Mouse (Mus musculus) lung, postnatal 14 days (tissue): ENCODE results near the gene Col5a1.

Experiments used
- DNase-seq: peaks from one replicate; pipeline ENCODE4 v3.0.0; 2021

The Col5a1 gene

DNA sequence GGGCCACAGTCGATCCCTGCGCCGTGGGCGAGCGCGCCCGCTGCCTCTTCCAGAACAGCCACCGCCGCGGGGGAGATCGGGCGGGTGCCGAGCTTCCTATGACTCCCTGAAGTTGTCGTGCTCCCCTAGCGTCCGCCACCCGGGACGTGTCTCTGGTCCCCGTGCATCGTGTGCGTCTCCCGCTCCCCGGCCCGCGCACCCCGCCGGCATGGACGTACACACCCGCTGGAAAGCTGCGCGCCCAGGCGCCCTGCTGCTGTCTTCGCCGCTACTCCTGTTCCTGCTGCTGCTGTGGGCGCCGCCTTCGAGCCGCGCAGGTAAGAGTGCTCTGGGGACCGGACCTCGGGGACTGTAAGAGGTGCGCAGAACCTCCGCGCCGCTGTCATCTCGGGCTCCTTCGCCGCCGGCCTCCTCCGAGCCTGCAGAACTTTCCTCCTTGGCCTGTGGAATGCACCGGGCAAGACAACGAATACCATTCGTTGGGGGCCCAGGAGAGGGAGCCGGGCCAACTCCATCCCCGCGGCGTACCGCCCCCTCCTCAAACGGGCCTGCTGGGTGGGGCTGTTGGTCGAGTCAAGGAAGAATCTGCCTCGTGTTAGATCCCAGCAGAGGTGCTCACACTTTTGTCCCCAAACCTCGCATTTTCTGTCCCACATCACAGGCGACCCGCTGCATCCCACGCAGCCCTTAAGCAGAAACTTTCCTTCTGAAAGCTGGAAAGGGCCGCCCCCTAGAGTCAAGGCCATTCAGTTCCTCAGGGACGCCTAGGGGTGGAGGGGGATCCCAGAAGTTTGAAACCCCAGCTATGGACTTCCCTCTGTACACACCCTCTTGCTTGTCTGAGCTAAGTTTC is 609 bp downstream of the Col5a1 start:
- DNase-seq: peak; percentile 66

DNA sequence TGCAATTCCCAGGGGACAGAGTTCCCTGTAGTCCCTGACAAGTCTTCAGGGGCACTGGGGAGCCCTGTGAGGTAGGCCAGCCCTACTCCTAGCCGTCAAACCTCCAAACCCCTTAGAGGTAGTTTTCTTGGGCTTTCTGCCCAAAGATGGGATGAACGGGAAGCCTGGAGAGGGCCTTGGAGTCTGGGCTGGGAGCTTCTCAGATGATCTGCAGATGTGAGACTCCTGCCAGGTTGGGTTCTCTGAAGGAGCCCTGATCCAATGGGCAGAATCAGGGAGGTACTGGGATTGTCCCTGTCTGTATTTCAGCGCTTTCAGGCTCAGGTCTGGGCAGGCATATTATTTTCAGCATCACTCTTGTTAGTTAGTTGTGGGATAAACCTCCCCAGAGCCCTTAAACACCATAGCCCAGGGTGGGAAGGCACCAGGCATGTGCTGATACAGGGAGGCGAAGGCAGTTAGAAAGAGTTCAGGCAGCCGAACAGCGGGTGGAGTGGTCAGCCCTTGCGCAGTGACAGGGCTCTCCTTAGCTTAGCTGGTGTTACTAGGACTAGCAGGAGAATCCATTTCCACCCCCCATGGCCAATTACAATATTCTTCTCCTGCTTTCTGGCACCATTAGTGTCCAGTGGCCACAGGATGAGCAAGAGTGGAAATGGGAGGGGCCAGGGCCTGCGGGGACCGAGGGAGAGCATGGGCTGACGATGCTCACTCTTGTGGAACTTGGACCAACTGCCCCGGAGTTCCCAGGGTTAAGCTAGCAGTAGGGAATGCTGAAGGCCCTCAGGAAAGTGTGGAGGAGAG is 1.4 kb downstream of the Col5a1 start:
- DNase-seq: peak; percentile 39

DNA sequence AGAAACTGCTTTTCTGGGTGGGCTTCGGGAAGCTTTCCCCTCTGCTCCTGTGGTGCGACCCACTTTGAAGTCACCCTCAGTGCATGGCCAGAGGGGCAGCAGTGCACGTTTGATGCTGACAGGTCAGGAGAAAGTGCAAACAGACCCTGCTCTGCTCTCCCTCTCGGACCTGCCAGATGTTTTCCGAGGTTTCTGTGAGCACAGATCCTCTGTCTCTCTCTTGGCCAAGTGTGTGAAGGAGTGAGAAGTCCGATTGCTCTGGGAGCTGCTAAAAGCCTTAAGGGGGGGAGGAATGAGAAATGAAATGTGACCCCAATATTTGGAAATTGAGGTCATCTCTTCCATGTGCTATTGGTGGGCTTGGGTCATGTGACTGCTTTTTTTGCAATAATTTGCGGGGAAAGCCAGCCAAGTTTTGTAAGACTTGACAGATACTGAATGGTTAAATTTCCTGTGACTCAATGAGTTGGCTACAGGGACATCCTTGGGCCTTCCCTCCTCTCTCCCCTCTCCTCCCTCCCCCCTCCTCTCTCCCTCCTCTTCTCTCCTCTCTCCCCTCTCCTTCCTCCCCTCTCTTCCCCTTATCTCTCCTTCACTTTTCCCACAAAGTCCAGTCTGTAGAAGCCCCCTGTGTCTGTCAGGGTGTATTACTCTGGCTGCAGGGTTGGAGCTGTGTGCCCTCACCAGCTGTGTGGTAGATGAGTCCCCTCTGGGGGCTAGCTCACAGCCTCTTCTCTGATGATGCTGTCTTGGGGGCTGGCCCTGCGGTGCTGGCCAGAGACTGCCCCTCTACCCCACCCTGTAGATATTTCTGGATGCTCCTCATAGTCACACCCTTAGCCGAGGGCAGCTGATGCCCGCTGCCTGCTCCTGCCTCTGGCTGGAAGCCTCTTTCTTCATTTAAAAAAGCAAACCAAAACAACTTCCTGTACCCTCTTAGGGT is 2.6 kb downstream of the Col5a1 start:
- DNase-seq: peak; percentile 54

DNA sequence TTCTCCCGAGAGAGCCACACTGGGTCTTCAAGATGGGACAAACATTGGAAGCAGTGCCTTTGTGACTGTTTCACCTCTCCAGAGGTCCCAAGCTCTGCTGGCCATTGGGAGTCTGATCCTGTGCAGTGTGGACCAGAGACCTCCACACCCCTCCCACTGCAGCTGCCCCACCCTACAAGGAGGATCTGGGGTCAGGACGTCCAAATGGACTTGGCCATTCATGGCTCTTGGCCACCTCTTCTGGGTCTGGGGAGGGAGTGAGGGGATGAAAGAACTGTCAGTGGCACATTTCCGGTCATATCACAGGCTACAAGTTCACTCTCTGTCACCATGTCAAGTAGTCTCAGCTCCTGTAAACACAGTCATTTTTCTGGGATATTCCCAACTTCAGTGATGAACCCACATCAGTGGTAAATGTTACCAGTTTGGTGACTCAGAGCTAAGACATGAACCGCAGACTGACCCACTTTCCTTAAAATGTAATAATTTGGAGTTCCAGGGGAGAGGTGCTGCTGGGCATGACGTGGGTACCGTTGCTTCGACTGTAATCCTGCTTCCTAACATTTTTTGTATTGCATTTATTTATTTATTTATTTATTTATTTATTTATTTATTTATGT is 5.8 kb downstream of the Col5a1 start:
- DNase-seq: no peak

DNA sequence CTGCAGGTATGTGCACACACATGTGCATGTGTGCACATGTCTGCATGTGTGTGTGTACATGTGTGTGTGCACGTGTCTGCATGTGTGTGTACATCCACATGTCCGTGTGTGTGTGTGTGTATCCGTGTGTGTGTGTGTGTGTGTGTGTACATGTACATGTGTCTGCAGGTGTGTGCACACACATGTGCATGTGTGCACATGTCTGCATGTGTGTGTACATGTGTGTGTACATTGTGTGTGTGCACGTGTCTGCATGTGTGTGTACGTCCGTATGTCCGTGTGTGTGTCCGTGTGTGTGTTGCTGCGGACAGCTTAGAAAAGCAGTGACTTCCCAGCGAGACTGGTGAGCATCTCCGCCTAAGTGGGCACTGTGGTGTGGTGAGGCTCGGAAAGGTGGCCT is 6.8 kb downstream of the Col5a1 start:
- no peak for DNase-seq

DNA sequence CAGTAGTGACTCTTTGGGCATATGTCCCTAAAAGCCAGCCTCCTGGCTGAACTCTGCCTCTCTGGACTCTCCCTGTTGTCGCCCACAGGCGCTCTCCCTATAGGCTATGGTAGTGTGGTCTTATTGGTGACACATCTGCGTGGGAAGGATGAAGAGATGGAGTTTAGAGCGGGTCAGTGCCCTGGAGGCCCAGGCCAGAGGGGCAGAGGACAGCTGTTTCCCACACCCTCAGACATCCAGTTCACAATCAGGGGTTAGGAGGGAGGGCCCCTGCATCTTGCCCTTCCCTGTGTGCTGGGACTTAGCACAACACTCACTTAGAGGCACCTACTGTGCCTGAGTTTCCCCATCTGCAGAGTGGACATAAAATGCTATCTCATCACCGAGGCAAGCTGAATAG is 8.8 kb downstream of the Col5a1 start:
- DNase-seq: no peak

DNA sequence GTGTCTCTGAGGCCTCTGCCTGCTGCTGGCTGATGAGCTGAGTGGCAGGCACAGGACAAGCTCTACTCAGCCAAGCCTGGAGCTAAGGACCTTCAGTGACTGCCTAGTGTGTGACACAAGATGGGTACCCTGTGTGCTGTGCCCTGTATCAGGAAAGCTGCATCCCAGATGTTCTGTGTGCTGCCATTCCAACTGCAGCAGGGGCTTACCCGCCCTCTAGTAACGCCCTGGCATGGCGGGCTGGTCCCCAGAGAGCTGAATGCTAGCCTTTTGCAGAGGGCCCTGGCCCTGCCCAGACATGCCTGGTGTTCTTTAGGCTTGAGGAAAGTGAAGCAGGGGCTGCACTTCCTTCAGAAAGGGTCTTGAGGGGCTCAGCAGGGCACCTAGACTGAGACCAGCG is 9.4 kb downstream of the Col5a1 start:
- no peak for DNase-seq

DNA sequence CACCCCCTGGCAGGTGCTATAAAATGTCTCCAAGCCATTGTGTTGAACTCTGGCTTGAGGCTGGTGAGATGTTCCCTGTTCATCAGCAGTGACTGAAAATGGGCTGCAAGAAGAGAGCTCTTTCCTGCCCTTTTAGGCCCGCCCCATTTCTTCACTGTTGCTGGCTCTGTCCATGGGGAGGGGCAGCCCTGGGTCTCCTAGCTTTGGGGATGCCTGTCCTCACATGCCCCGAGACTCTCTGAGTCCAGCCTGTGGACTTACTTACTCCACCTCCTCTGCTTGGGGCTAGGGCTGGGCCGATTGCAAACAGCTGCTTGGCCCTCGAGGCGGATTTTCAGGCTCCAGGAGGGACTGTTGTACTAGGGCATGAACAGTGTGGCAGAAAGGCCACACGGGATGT is 10.9 kb downstream of the Col5a1 start:
- DNase-seq: peak; percentile 63

DNA sequence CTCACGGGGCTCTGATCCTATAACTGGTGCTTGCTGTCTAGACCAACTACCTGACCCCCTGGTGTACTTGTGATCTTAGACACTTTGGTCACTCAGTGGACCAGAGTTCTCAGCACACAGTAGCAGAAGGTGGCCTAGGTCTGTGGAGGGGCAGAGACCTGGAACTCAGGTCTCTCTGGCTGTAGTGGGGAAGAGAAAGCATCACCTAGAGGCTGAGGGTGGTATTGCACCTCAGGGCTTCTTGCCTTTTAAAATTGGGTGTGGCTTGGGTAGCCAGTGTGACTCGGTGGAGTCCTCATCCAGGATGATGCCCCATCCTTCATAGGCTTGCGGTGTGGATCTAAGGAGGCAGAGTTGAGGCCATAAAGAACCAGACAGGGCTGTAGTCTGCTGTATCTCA is 13.7 kb downstream of the Col5a1 start:
- peak; percentile 67 for DNase-seq

DNA sequence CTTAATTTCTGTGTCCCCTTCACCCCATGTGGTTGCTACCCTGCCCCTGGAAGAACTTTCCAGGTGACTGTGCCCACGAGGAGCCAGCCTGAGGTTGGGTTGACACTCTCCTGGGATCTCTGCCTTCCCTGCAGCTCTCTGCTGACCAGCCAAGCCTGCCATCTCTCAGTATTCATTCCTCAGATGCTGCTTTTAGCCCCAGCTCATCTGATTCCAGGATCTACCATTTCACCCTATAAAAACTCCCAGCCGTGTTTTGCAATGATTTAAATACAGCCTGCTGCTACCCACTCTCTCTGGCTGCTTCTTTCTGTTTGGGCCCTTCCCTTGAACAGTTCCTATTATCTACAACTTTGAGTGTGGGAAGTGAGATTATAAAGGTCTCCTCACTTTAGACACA is 14.9 kb downstream of the Col5a1 start:
- no peak for DNase-seq

DNA sequence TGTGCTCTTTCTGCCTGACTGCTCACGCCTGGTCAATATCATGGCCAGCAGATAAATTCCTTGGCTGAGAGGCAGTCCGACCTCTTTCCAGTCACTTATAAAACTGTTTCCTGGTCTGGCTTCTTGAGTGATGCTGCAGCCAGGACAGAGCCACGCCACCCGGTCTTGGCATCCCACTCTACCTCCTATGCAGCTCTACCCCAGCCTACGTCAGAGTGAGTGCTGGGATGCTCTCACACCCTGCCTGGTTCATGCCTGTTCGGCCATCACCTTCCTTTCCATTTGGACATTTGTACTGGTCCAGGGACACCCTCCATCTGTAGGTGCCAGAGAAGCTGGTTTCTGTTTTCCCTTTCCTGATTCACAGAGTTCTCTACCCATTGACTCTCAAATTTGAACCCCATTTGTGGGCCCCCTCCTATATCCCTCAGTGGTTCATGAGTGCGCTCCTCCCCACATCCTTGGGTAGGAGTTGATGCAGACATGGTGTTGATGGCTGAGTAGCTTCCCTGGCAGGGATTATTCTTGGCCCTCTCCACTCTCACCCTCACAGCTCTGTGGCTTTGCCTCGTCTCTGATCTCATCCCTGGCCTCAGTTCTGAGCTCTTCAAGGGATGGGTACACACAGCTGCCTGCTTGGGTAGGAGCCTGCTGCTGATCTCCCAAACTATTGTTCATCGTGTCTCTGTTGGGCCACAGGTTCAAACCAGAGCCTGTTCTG is 15.5 kb downstream of the Col5a1 start:
- DNase-seq: no peak

DNA sequence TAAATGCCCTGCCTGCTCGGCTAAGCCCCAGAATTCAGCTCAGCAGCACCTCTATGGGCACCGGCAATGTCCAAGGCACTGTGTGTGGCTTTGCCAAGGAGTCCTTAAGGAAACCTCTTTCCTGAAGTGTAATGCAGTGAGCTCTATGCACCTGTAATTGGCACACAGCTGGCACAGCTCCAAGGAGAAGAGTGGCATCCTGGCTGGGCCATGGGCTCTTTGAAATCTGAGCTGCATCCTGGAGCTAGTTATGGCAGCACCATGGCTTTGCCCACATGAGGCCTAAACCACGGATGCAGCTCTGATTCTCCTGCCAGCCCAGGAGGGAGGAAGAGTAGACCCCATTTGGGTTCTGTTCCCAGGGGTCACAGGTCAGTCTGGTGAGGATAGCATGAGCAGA is 16.1 kb downstream of the Col5a1 start:
- DNase-seq: no peak

DNA sequence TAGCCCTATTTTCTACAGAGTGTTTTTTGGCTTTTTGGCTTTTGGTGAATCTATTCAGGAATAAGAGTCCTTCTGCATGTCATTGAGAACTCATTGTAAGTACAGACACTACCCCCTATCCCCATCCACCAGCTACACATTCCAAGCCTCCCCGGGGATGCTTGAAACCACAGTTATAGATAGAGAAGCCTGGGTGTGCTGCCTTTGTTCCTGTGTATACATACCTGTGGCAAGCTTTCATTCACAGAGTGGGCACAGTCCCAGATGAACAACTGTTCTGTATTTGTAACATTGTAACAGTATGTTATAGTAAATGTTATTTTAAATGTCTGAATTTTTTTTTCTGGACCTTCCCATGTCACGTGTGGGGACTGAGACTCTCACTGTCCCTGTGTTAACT is 19.2 kb downstream of the Col5a1 start:
- DNase-seq: no peak

DNA sequence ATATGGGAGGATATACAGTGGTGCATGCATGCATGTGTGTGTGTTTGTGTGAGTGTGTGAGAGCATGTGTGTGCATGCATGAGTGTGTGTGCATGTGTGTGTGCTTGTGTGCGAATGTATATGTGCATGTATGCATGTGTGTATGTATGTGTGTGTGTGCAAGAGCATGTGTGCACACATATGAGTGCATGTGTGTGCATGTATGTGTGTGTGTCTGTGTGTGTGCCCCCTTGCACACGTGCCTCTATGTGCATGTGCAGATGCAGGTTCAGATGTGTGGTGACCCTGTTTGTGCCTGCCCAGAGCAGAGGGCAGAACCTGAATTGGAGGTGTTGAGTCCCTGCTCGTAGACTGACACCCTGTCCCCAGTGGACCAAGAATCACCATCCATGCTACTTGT is 24.3 kb downstream of the Col5a1 start:
- no peak for DNase-seq

DNA sequence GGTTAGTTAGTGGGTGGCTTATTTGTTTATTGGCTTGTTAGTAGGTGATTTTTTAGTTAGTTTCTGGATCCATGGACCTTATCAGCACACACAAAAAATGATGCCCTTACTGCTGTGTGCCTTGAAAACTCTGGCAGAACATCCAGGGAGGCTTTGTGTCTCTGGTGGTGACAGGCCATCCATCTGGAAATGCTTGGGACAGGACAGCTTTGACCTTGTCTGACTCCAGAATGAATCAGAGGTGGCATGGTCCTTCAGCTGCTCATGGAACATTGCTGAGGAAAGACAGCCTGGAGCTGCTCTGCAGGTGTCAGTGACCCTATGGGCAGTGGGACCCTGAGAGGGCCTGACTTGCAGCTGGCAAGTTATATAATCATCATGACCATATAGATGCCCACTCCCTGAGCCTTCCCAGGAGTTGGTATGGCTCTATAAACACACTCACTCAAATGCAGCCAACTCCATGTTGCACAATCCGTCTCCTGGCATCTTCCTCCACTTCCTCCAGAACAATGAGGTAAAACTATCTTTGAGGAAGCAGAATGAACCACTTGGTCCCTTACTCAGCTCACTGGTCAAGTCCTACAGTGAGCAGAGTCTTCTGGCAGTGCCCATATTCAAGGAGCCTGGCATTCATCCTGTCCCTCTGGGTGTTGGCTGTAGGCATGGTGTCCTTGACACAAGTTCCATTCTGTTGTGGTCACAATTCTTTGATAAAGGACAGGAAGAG is 26.5 kb downstream of the Col5a1 start:
- DNase-seq: no peak

DNA sequence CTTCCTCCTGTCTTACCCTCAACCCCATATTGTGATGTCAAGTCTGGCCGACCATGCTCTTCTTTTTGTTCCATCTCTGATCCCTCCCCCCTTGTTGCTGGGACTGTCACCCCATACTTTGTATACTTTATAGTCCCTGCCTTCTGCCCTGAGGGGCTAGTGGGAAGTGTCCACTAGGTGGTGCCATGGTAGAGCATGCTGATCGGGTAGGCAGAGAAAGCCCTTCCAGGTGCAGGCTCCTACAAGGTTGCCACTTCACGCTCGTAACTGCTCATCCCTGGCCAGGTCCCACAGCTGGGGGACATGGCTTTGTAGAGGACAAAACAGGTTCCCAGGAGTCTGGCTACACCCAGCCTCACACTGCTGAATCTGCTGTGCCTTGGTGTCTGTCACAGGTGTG is 29.5 kb downstream of the Col5a1 start:
- peak; percentile 65 for DNase-seq

DNA sequence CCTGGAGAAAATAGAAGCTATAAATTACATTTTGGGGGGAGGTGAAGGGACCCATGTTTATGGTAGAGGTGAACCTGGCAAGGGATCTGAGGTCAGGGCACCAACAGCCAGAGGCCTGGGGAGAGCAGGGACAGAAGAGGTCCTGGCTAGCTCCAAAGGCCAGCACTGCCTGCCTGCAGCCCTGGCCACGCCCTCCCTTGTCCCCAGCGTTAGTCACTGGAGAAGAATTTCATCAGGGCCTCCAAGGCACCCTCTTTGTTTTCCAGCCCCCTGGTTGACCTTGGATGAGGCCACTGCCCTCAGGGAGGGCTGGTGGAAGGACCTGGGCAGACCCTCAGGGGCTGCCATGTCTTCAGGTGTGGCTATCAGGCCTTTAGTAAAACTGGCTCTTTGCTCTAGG is 30.1 kb downstream of the Col5a1 start:
- no peak for DNase-seq

DNA sequence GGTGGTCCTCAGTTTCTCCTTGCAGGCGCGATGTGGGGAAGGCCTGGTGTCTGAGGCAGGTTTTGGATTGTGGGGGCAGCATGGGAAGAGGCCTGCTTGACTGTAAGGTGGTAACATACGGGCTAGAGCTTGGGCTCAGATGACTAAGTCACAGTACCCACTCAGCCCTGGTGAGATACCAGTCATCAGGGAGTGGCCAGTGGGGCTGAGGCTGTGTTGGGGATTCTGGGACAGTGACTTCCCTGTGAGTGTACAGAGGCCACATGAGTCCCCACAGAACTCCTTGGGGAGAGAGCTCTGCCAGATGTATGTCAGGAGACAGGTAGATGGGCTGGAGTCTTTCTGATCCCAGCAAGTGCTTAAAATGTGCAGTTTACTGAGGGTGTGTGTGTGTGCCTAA is 31.0 kb downstream of the Col5a1 start:
- no peak for DNase-seq

DNA sequence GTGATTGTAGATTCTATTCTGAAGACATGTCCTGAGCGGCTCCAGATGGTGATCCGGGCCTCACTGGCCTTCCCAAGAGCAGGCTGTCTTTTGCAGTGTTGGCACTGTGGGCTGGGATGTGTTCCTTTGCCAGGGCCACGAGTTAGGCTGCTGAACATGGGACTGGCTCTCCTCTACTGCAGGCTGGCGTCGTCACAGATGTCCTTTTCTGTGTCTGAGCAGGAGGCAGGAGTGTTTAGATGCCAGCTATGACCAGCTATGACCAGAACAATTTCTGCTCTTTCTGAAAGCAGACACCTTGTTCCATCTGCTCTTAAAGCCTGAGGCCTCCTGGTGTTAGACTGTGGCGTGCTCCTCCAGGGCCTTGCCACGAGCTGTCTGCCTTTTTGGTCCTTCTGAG is 31.9 kb downstream of the Col5a1 start:
- no peak for DNase-seq

DNA sequence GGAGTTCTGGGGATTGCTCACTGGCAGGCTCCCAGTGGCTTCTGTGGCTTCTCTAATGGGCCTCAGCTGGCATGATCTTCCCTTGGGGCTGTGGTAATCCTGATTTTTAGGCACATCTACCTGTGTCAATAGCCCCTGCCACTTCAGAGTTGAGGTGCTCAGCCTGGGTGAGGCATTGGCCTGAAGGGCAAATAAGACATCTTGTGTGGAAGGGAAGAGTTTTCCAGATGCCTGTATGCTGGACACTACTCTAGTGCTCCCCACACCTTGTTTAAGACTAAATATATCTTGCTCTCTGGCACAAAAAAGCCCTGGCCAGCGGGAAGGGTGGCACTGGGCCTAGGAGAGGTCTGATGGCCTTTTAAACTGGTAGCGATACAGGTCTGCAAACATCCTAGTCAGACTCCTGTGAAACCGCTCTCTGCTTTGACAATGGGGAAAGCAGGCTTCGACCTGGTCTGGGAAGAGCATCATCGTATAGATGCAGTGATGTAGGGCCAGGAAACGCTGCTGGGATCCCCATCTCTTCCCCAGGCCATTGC is 33.2 kb downstream of the Col5a1 start:
- DNase-seq: no peak

DNA sequence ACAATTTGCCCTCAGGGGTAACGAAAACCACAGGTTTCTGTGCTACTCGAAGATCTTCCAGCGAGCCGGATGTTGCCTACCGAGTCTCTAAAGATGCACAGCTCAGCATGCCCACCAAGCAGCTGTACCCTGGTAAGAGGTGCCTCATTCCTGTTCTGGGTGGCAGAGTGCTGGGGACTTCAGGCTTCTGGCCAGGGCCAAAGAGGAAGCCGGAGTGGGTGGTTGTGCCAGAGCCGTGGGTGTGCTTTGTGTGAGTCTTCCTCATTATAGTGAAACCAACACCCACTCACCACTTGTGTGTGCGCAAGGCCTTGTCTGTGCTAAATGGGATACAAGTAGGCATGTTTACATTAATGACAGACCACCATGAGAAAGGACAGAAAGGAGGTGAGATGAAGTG is 35.8 kb downstream of the Col5a1 start:
- DNase-seq: no peak
